Mouse (Mus musculus) lung, embryonic 16.5 days (tissue): ENCODE measurements around the gene Lhfpl2. TPM values are rescaled to one million over a fixed set of nuclear protein-coding genes. Genes with fewer than 3 reads are reported as not detected.

Experiments
- ATAC-seq: fragments of 200-750 bp; cut with Nextera tagmentation; 2 replicates; pipeline ENCODE4 v1.8.0; 2017; ENCODE audit warnings: low read depth, mild to moderate bottlenecking, moderate library complexity
- H3K27ac ChIP-seq: fragments of 300-500 bp; sonication (generic); 2 replicates; pipeline ENCODE4 v1.5.1; 2014; ENCODE audit warnings: mild to moderate bottlenecking, control low read depth, low read length
- H3K27me3 ChIP-seq: fragments of 300-500 bp; sonication (generic); 2 replicates; pipeline ENCODE4 v1.6.1; 2014; ENCODE audit warnings: low read depth, low read length, mixed read lengths; ENCODE audit not compliant: control insufficient read depth, insufficient read depth
- H3K36me3 ChIP-seq: fragments of 300-500 bp; sonication (generic); 2 replicates; pipeline ENCODE4 v1.6.1; 2014; ENCODE audit warnings: low read length; ENCODE audit not compliant: control insufficient read depth, insufficient read depth
- H3K4me1 ChIP-seq: fragments of 300-500 bp; sonication (generic); replicated peaks from 2 replicates; pipeline ENCODE4 v1.6.1; 2014; ENCODE audit warnings: low read length, mixed read lengths; ENCODE audit not compliant: control insufficient read depth, insufficient read depth
- H3K4me2 ChIP-seq: fragments of 300-500 bp; sonication (generic); 2 replicates; pipeline ENCODE4 v1.6.1; 2014; ENCODE audit warnings: low read depth, low read length, control low read depth
- H3K4me3 ChIP-seq: fragments of 300-500 bp; sonication (generic); 2 replicates; pipeline ENCODE4 v1.5.1; 2014; ENCODE audit warnings: mild to moderate bottlenecking, low read length, control low read depth
- H3K9ac ChIP-seq: fragments of 300-500 bp; sonication (generic); 2 replicates; pipeline ENCODE4 v1.6.1; 2014; ENCODE audit warnings: low read length, control low read depth
- H3K9me3 ChIP-seq: fragments of 300-500 bp; sonication (generic); 2 replicates; pipeline ENCODE4 v1.6.1; 2016; ENCODE audit warnings: low read length; ENCODE audit not compliant: control insufficient read depth
- whole genome bisulfite sequencing: fragments of 180-500 bp; shearing (Covaris S2); extraction: QIAGEN DNeasy Blood & Tissue Kit; methylation state at CpG from one replicate; pipeline ENCODE4 v1.1.7; 2014; 5-methylcytosine and 5-hydroxymethylcytosine counted together
- polyA plus RNA-seq: library from polyadenylated mRNA; unstranded; fragments of >200 nt; fragmentation: Nextera tagmentation; extraction: Ambion mirVana; gene quantifications from 2 replicates; pipeline ENCODE4 v1.2.1, GENCODE M21; 2015

Lhfpl2 gene
- polyA plus RNA-seq, 1 experiment from 2014 or later: 54.1 TPM

- no peak overlapping the region for H3K27ac ChIP-seq
- no peak overlapping the region for H3K4me3 ChIP-seq
- H3K9ac ChIP-seq: no peak overlapping the region
- H3K4me1 ChIP-seq: peaks cover 39% of the 10 kb centered on the region
- no peaks in the 10 kb centered on the region for H3K9me3 ChIP-seq
- WGBS: 23% methylated on average over 7 of the region's 7 CpGs
- peak; percentile 29; the same call in 1 of the 2 replicates for ATAC-seq
- no peak overlapping the region for H3K4me2 ChIP-seq
- no peaks in the 10 kb centered on the region for H3K27me3 ChIP-seq
- H3K36me3 ChIP-seq: no peaks in the 10 kb centered on the region
Measured at GRCm38 (mm10) chr13:94064571-94064970, 7.0 kb downstream of the Lhfpl2 start.

GRCm38 (mm10) chr13:94065276-94066050 lies 7.9 kb downstream of the Lhfpl2 start:
- WGBS: 61% methylated on average over 11 of the region's 11 CpGs
- Histone ChIP-seq H3K9me3 (no peaks in the 10 kb centered on the region), H3K9ac (0 out of 2 replicates have a peak overlapping the region, but pooled peaks have one; percentile 3), H3K27ac (0 out of 2 replicates have a peak overlapping the region, but pooled peaks have one; percentile 18), H3K4me3 (no peak overlapping the region), H3K36me3 (no peaks in the 10 kb centered on the region), H3K4me2 (no peak overlapping the region), H3K27me3 (no peaks in the 10 kb centered on the region), H3K4me1 (peaks cover 39% of the 10 kb centered on the region)
- no peak for ATAC-seq

DNA sequence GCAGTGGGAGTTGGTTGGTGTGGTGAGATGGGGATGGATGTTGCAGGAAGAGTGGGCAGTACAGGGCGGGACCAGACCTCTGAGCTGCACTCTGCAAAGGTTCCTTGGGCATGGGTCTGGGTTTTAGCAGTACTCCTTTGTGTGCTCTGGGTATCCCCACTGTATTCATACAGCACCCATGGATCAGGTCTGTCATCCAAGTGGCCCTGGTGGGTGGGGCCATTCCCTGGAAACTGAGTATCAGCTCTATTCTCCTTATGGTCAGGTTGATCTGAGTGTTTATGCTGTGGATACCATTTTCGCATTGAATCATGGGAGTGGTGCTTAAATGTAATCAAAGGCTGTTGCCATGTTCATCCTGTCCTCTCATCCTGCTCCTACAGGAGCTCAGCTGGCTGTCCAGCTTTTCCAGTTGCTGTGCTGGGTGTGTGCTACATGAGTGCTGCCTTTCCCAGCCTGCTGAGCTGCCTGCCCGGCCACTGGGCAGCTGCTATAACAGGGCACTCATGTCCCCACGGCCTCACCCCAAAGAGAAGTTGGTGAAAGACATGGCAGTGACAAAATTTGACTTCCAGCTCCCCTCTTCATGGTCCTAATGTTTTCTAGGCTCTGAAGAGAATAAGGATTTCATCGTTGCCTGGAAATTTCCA lies 9.2 kb downstream of the Lhfpl2 start:
- WGBS: 76% methylated on average over 5 of the region's 5 CpGs
- no peak overlapping the region for H3K9ac ChIP-seq
- no peak overlapping the region for H3K27ac ChIP-seq
- no peak overlapping the region for H3K4me2 ChIP-seq
- peaks cover 39% of the 10 kb centered on the region for H3K4me1 ChIP-seq
- ATAC-seq: no peak
- H3K36me3 ChIP-seq: no peaks in the 10 kb centered on the region
- no peaks in the 10 kb centered on the region for H3K27me3 ChIP-seq
- H3K4me3 ChIP-seq: no peak overlapping the region
- no peaks in the 10 kb centered on the region for H3K9me3 ChIP-seq

- ATAC-seq: no peak
Measured at GRCm38 (mm10) chr13:94068308-94068707, 10.7 kb downstream of the Lhfpl2 start.

DNA sequence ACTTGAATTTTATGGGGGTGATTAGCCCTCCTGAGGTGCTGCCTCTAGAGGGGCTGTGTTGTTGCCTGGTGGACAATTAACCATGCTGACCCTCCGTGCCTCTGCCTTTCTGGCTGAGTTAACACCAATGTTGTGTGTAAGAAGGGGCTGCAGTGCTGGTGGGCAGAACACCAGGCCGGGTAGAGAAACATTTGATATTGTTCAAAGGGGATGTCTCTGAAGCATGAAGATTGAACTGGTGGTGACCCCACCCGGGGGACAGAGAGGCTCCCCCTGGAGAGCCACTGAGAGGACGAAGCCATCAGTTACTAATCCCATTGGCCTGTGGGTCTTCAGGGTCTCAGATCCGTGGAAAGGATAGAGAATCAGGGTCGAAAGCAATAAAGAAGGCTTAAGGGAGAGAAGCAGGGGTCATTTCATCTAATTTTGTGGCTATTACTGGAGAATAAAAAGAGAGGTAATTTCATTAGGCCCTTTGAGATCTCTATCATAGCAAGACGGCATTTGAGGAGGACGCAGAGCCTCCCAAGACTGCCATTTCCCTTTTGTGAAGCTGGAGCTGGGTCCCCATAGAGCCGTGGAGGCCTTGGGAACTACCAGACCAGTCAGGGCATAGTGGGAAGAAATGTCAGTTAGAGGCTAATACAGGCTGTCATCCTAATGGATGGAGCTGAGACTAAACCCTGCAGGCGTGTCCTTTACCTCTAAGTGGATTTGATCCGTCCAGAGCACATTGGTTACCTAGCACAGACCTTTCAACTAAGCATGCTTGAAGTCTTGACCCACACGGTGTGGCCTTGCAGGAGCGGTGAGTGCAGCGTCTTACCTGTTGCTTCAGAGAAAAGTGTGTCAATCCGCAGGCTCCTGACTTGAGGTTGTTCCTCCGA lies 12.1 kb downstream of the Lhfpl2 start:
- 79% methylated on average over 16 of the region's 16 CpGs for WGBS
- H3K4me1 ChIP-seq: peaks cover 39% of the 10 kb centered on the region

More at GRCm38 (mm10) chr13:94068308-94068707, 10.7 kb downstream of the Lhfpl2 start:
- 93% methylated on average over 1 of the region's 1 CpGs for WGBS
- peaks cover 38% of the 10 kb centered on the region for H3K4me1 ChIP-seq
- H3K4me2 ChIP-seq: no peak overlapping the region
- H3K27me3 ChIP-seq: no peaks in the 10 kb centered on the region
- H3K9me3 ChIP-seq: no peaks in the 10 kb centered on the region
- H3K9ac ChIP-seq: no peak overlapping the region
- no peak overlapping the region for H3K4me3 ChIP-seq
- no peaks in the 10 kb centered on the region for H3K36me3 ChIP-seq
- H3K27ac ChIP-seq: no peak overlapping the region

GRCm38 (mm10) chr13:94070308-94070619 lies 12.7 kb downstream of the Lhfpl2 start:
- H3K27me3 ChIP-seq: no peaks in the 10 kb centered on the region
- no peak overlapping the region for H3K27ac ChIP-seq
- WGBS: 83% methylated on average over 3 of the region's 3 CpGs
- ATAC-seq: no peak
- no peak overlapping the region for H3K9ac ChIP-seq
- no peaks in the 10 kb centered on the region for H3K36me3 ChIP-seq
- no peak overlapping the region for H3K4me3 ChIP-seq
- H3K4me2 ChIP-seq: no peak overlapping the region
- H3K9me3 ChIP-seq: no peaks in the 10 kb centered on the region
- peaks cover 33% of the 10 kb centered on the region for H3K4me1 ChIP-seq

More for the DNA sequence above, 12.1 kb downstream of the Lhfpl2 start:
- no peak overlapping the region for H3K4me2 ChIP-seq
- H3K27me3 ChIP-seq: no peaks in the 10 kb centered on the region
- no peak overlapping the region for H3K4me3 ChIP-seq
- no peaks in the 10 kb centered on the region for H3K9me3 ChIP-seq
- H3K36me3 ChIP-seq: no peaks in the 10 kb centered on the region
- no peak for ATAC-seq
- no peak overlapping the region for H3K27ac ChIP-seq
- H3K9ac ChIP-seq: no peak overlapping the region

DNA sequence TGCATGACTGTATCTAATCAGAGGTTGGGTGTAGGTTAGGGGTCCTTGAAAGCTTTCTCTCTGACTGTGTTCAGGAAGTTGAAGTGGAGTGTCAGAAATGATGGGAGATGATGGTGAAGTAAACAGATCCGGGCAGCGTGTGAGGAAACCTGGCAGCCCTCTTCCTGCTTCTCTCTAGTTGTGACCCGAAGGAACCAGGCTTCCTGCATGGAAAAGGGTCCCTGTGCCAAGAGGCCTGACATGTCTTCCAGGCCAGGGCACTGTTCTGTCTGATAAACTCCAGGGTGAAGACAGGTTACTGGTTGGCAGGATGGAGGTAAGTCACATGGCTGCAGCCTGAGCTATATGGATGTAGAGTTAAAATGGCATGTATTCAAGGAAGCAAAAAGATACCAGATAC lies 13.3 kb downstream of the Lhfpl2 start:
- H3K4me2 ChIP-seq: no peak overlapping the region
- H3K9me3 ChIP-seq: no peaks in the 10 kb centered on the region
- no peaks in the 10 kb centered on the region for H3K27me3 ChIP-seq
- no peak overlapping the region for H3K9ac ChIP-seq
- no peak overlapping the region for H3K27ac ChIP-seq
- H3K4me1 ChIP-seq: peaks cover 34% of the 10 kb centered on the region
- no peaks in the 10 kb centered on the region for H3K36me3 ChIP-seq
- no peak overlapping the region for H3K4me3 ChIP-seq
- 0 out of 2 replicates have a peak, but pooled peaks have one; percentile 6 for ATAC-seq
- 54% methylated on average over 3 of the region's 3 CpGs for WGBS

GRCm38 (mm10) chr13:94073046-94073715 lies 15.6 kb downstream of the Lhfpl2 start:
- peak overlapping the region; percentile 20; the same call in 1 of the 2 replicates for H3K9ac ChIP-seq
- H3K9me3 ChIP-seq: no peaks in the 10 kb centered on the region
- H3K27ac ChIP-seq: peak overlapping the region; percentile 74
- 26% methylated on average over 9 of the region's 9 CpGs for WGBS
- H3K4me3 ChIP-seq: no peak overlapping the region
- H3K4me2 ChIP-seq: no peak overlapping the region
- peaks cover 42% of the 10 kb centered on the region for H3K4me1 ChIP-seq
- H3K36me3 ChIP-seq: no peaks in the 10 kb centered on the region
- ATAC-seq: peak; percentile 23; the same call in 1 of the 2 replicates
- H3K27me3 ChIP-seq: no peaks in the 10 kb centered on the region
